Mouse (Mus musculus): ENCODE results near the gene Lrrc28.

Lrrc28 gene

GRCm38 (mm10) chr7:67646131-67646530, 1.1 kb upstream of the Lrrc28 start:
- DNase-seq (ENCODE audit: extremely low read depth, insufficient read length, low spot score): no peak

- no peak for DNase-seq (ENCODE audit: extremely low read depth, insufficient read length, low spot score)
Observed at GRCm38 (mm10) chr7:67645681-67646014, 580 bp upstream of the Lrrc28 start.

DNA sequence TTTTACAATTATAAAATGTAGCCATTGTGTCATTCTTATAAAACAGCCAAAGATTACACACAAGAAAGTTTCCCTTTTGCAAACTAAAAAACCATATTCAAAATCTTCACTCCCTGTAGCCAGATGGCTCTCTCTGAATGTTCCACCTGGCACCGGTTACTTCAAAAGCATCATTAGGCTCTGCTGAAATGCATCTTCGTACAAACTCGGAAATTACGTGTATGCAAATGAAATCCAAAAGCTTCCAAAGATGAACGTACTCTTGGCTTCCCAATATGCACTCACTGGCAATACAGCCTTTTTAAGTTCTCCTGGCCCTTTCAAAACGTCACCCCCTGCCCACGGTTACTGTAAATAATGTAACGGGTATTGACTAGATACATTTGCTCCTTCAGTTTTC, 777 bp downstream of the Lrrc28 start:
- DNase-seq (ENCODE audit: extremely low read depth, insufficient read length, low spot score): no peak

GRCm38 (mm10) chr7:67642955-67643354, 2.1 kb downstream of the Lrrc28 start:
- no peak for DNase-seq (ENCODE audit: extremely low read depth, insufficient read length, low spot score)

DNA sequence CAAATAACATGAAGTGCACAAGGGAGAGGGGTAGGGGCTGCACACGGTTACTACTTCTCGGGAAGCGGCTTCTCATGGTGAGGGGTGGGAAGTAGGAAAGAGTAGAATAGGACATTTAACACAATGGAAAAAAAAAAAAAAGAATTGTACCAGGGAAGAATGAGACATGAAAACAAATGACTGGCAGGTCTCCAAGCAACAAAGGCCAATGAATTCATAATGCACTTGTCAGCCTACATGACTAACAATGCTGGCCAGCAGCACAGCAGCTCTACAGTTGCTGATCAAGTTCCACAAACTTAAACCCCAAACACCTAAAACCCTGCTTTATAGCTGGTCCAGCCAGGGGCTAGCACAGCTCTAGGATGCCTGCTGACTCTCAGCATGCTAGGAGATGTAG, 6.1 kb downstream of the Lrrc28 start:
- DNase-seq (ENCODE audit: extremely low read depth, insufficient read length, low spot score): no peak

DNA sequence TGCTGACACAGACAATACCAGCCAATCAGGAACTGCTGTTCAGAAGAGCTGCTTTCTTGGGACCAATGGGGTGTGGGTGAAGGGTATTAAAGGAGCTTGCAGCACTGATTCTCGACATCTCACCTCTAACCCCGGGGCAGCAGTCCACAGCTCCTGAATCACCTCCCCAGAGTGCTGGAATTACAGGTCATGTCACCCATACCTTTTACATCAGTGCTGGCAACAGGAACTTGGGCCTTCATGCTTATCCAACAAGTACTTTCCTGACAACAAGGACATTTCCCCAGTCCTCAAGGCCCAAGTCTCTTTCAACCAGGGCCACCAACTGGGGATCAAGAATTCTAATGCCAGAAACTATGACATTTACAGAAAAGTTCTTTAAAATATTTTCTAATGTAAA, 8.9 kb downstream of the Lrrc28 start:
- DNase-seq (ENCODE audit: extremely low read depth, insufficient read length, low spot score): no peak

DNA sequence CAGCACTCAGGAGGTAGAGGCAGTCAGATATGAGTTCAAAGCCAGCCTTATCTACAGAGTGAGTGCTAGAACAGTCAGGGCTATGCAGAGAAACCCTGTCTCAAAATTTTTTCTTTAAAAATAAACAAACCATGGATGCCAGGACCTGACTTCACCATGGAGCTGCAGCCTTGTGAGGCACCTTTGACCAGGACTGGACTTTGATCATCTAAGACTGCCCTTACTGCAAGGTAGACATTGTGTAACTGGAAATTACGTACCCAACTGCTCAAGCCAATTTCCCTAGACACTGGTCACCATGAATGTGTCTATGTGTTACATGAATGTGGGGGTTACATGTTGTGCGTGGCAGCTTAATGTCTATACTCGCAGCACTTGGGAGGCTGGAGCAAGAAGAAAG, 10.9 kb downstream of the Lrrc28 start:
- no peak for DNase-seq (ENCODE audit: extremely low read depth, insufficient read length, low spot score)

- no peak for DNase-seq (ENCODE audit: extremely low read depth, insufficient read length, low spot score)
Observed at GRCm38 (mm10) chr7:67632380-67632779, 12.7 kb downstream of the Lrrc28 start.

- DNase-seq (ENCODE audit: extremely low read depth, insufficient read length, low spot score): peak; percentile 38
Observed at GRCm38 (mm10) chr7:67630817-67631216, 14.3 kb downstream of the Lrrc28 start.

GRCm38 (mm10) chr7:67629681-67630080, 15.4 kb downstream of the Lrrc28 start:
- no peak for DNase-seq (ENCODE audit: extremely low read depth, insufficient read length, low spot score)

DNA sequence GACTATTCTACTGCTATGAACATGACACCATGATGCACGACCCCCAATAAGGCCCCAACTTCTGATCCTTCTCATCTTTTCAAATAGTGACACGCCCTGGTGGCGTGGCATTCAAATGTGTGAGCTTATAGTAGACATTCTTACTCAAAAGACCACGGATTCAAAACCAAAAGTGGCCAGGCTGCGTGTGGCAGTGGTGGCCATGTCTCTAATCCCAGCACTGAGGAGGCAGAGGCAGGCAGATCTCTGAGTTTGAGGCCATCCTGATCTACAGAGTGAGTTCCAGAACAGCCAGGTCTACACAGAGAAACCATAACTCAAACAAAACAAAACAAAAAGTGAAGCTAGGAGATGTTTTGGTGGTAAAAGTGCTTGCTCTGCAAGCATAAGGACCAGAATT, 18.4 kb downstream of the Lrrc28 start:
- no peak for DNase-seq (ENCODE audit: extremely low read depth, insufficient read length, low spot score)

DNA sequence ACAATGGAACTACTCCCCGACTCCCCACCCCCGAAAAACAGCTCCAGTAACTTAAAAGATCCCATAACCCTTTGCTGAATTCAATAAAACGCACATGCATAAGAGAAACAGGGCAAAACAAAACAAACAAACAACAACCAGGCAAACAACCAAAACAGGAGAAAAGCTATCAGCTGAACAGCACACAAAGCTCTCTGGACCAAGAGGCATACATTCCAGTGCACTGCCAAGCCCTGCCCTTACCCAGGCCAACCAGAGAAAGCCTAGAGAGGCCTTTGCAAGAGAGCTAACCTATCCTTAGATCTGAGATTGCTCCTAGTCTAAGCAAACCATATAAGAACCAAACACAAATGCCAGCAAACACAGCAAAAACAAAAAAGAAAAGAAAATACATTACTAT, 22.9 kb downstream of the Lrrc28 start:
- no peak for DNase-seq (ENCODE audit: extremely low read depth, insufficient read length, low spot score)

- no peak for DNase-seq (ENCODE audit: extremely low read depth, insufficient read length, low spot score)
Observed at GRCm38 (mm10) chr7:67619836-67620235, 25.2 kb downstream of the Lrrc28 start.

GRCm38 (mm10) chr7:67618316-67618715, 26.8 kb downstream of the Lrrc28 start:
- DNase-seq (ENCODE audit: extremely low read depth, insufficient read length, low spot score): no peak

- no peak for DNase-seq (ENCODE audit: extremely low read depth, insufficient read length, low spot score)
Observed at GRCm38 (mm10) chr7:67617646-67618045, 27.4 kb downstream of the Lrrc28 start.

DNA sequence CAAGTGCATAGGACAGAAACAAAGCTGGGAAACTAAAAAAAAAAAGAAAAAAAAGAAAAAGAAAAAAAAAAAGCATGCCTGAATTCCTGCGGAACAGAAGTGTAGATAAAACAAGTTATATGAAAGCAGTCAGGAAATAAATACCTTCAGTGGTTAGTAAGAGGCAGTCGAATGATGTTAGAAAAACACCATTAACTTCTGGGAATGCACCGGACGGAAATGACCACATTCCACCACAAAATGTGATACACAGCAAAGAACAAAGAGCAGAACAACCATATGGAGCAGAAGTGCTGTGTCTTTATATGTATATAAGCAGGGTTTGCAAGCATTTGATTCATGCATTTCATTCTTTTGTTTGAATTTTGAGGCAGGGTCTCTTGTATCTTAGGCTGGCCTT, 28.2 kb downstream of the Lrrc28 start:
- no peak for DNase-seq (ENCODE audit: extremely low read depth, insufficient read length, low spot score)

DNA sequence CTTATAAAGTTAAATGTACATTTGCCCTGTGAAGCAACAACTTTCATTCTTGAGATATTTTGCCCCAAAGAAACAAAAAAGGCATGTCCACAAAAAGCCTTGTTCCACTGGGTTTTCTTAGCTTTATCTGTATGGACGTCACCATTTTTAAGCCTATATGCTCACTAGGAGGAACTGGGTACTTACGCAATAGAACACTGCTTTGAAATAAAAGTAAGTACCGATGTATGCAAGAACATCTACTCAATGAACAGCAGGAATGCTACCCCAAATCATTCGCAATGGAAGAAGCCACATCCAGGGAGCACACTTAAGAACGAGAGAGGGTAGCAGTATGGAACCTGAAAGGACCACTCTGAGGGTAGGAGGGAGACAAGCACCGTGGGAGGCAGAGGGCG, 30.6 kb downstream of the Lrrc28 start:
- DNase-seq (ENCODE audit: extremely low read depth, insufficient read length, low spot score): no peak

GRCm38 (mm10) chr7:67613795-67614463, 31.1 kb downstream of the Lrrc28 start:
- DNase-seq (ENCODE audit: extremely low read depth, insufficient read length, low spot score): no peak

DNA sequence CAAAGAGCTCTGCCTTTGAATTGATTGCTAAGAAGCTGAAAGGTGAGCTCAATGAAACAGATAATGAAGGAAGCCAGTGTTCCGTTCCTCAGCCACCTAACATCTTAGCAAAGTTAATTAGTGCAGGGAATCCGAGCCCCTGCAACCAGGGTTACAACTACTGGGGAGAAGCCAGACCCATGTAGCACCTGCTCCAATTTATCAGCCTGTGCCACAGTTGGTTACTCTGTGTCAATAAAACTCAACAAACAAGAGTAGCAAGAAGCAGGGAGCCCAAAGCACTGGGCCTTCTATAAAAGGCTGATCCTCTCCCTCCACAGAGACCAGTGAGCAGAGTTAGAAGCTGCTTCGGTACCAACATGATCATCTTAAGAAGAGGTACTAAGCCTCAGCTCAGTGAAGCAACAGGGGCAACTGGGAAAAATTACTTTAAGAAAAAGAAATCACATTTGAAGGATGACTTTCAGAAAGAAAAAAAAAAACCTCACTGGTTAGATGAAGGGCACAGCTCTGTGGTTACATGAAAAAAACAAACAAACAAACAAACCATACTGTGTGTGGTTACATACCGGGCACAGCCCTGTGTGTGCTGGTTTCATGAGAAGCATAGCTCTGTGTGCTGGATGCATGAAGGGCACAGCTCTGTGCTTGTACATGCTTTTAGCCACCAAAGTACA, 36.6 kb downstream of the Lrrc28 start:
- DNase-seq (ENCODE audit: extremely low read depth, insufficient read length, low spot score): no peak

DNA sequence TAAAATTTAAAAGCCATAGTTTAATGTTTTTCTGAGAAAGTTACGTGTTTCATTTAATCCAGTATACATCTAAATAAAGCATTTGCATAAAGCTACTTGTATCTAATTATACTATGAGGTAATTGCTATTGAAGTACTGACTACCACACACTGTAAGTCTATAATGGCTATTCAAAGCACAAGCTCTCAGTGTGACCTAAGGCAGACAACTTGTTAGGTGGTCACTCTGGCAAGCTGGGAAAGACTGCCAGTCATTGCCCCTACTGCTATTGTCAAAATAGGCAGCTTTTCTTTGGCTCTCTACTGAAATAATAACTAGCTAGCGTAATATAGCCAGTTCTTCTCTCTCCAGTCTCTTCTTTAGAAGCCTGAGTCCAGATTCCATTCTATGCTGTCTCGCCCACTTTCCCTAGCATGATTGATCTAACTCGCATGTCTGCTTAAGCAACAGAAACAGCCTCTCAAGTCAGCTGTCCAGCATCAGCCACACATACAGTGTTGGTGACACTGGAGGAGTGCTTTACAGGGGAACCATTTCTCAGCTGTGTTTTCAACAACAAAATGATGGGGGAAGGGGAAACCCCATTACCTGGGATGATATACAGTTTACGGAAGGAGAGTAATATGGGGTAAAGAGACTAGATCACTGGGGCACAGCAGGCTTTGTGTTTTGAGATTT, 37.3 kb downstream of the Lrrc28 start:
- no peak for DNase-seq (ENCODE audit: extremely low read depth, insufficient read length, low spot score)

DNA sequence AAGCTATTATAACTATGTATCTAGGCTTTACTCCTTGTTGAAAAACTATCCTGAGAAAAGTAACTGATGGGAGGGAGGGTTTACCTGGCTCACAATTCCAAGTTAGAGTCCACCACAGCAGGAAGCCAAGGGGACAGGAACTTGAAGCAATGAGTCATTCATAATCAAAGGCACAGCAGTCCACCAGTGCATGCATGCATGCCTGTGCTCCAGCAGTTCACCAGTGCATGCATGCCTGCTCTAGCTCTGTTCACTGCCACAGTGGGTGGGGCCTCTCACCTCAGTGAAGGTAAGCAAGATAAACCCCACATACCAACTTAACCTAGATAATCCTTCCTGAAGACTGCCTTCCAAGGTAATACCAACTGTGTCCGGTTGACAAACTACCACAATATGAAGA, 38.8 kb downstream of the Lrrc28 start:
- no peak for DNase-seq (ENCODE audit: extremely low read depth, insufficient read length, low spot score)

DNA sequence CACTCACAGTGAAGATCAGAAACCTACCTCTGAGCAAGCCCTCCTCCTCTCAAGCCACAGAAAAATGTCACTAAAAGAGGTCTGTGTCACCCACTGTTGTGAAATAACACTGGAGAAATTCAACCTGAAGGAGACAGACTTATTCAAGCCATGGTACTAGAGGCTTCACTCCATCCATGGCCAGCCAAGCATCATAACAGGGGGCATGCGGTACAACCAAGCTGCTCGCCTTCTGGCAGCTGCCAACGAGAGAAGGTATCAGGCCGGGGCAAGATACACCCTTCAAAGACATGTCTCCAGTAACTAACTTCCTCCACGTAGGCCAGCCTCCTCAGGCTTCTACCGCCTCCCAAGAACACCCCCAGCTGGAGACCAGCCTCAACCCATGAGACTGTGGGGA, 40.0 kb downstream of the Lrrc28 start:
- DNase-seq (ENCODE audit: extremely low read depth, insufficient read length, low spot score): no peak
